Mouse (Mus musculus): ENCODE measurements around the gene Thbs2.

DNA sequence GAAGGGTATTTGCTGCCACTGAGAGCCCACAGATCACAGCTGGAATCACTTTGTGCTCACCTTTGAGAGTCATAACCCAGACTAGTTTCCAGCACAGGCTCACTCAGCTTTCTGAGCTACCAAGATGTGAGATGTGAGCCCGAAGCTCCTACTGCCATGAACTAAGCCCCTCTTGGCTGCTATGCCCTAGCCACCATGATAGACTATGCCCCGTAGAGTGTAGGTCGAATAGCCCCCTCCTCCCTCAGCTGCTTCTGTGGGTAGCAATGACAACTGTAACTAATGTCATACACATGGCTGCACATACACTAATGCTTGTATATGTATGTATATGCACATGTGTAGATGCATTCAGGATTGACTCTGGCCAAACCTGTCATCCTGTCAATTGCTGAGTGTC is 20.3 kb upstream of the Thbs2 start:
- TF ChIP-seq EP300 (IDR thresholded peaks at IDR 0.05; ENCODE audit: low read depth), result no peak
- no peak for TF ChIP-seq CTCF (IDR thresholded peaks at IDR 0.05; ENCODE audit: low read depth)
